Mouse (Mus musculus) spleen, postnatal 14 days (tissue): ENCODE measurements around the gene Nop53.

Experiments used
- DNase-seq, 2 experiments: peaks; one replicate each; pipeline ENCODE4 v3.0.0; 2021 to 2022; ENCODE audit warnings: low spot score in 2 of 2

The Nop53 gene

GRCm38 (mm10) chr7:15960691-15961090 is 14.8 kb upstream of the Nop53 start:
- DNase-seq: no peak

GRCm38 (mm10) chr7:15956143-15956542 is 10.3 kb upstream of the Nop53 start:
- DNase-seq: no peak

- DNase-seq: no peak
Observed at GRCm38 (mm10) chr7:15955509-15955908, 9.6 kb upstream of the Nop53 start.

GRCm38 (mm10) chr7:15954978-15955443 is 9.1 kb upstream of the Nop53 start:
- DNase-seq: peak in 1 of 2 experiments; percentile 31

GRCm38 (mm10) chr7:15954436-15954835 is 8.6 kb upstream of the Nop53 start:
- DNase-seq: no peak

GRCm38 (mm10) chr7:15953307-15954074 is 7.6 kb upstream of the Nop53 start:
- DNase-seq: no peak

- no peak for DNase-seq
Observed at GRCm38 (mm10) chr7:15952416-15952815, 6.5 kb upstream of the Nop53 start.

GRCm38 (mm10) chr7:15950008-15950407 is 4.1 kb upstream of the Nop53 start:
- no peak for DNase-seq

GRCm38 (mm10) chr7:15949216-15949790 is 3.4 kb upstream of the Nop53 start:
- DNase-seq: no peak

- DNase-seq: peak; percentile 67 to 81
Observed at GRCm38 (mm10) chr7:15948381-15948941, 2.6 kb upstream of the Nop53 start.

- DNase-seq: no peak
Observed at GRCm38 (mm10) chr7:15947653-15948260, 1.9 kb upstream of the Nop53 start.

- no peak for DNase-seq
Observed at GRCm38 (mm10) chr7:15945211-15945610, 663 bp downstream of the Nop53 start.

- no peak for DNase-seq
Observed at GRCm38 (mm10) chr7:15944311-15944710, 1.6 kb downstream of the Nop53 start.

- DNase-seq: no peak
Observed at GRCm38 (mm10) chr7:15938621-15939020, 7.3 kb downstream of the Nop53 start.

GRCm38 (mm10) chr7:15937491-15937890 is 8.4 kb downstream of the Nop53 start:
- no peak for DNase-seq

- DNase-seq: no peak
Observed at GRCm38 (mm10) chr7:15933437-15934359, 12.2 kb downstream of the Nop53 start.

- no peak for DNase-seq
Observed at GRCm38 (mm10) chr7:15931635-15932034, 14.2 kb downstream of the Nop53 start.

- DNase-seq: no peak
Observed at GRCm38 (mm10) chr7:15930543-15930942, 15.3 kb downstream of the Nop53 start.

- peak; percentile 31 to 56 for DNase-seq
Observed at GRCm38 (mm10) chr7:15929910-15930309, 16.0 kb downstream of the Nop53 start.

GRCm38 (mm10) chr7:15922220-15922773 is 23.6 kb downstream of the Nop53 start, which contains the start of gene Selenow:
Gene Selenow, minus strand, starts transcription at chr7:15922402.
- peak; percentile 77 to 83 for DNase-seq

- DNase-seq: peak in 1 of 2 experiments; percentile 19
Observed at GRCm38 (mm10) chr7:15921796-15922195, 24.1 kb downstream of the Nop53 start.
